Mouse (Mus musculus): ENCODE data around the gene Dock1. TPM values are rescaled to one million over a fixed set of nuclear protein-coding genes. Genes with fewer than 3 reads are reported as not detected.

The Dock1 gene
- polyA plus RNA-seq, 1 experiment from 2014 or later = 14.0 TPM

DNA sequence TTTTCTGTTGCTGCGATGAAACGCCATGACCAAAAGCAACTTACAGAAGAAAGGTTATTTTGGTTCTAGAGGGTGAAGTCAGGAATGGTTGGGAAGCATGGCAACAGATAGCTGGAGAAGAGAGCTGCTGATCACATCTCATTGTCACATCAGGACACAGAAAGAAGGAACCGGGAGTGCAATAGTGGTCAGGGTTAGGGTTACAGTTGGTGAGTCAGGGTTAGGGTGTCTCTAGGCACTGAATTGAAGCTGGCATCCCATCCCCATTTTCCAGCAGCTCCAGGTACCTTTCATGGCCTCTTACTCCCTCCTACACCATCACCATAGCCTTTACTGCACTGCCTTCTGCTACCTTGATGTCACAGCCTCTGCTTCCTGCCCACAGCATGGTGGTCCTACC lies 523.7 kb downstream of the Dock1 start:
- DNase-seq (ENCODE audit: low spot score) (no peak), ATAC-seq (no peak)
- TF ChIP-seq CTCF (IDR thresholded peaks at IDR 0.05) (no peak), EP300 (IDR thresholded peaks at IDR 0.05) (no peak)
- Histone ChIP-seq H3K4me2 (replicated peaks; ENCODE audit: low read depth, low read length) (no peak overlapping the region), H3K36me3 (ENCODE audit: insufficient read depth, low read length) (no peaks in the 10 kb centered on the region), H3K4me1 (ENCODE audit: insufficient read depth, low read depth, low read length) (no peaks in the 10 kb centered on the region), H3K27me3 (replicated peaks; ENCODE audit: insufficient read depth, low read length) (no peaks in the 10 kb centered on the region), H3K4me3 (ENCODE audit: low read depth, low read length) (no peak overlapping the region), H3K27ac (ENCODE audit: low read length) (no peak overlapping the region), H3K9ac (replicated peaks; ENCODE audit: low read depth) (no peak overlapping the region), H3K9me3 (ENCODE audit: low read length) (no peaks in the 10 kb centered on the region)
- 82% methylated on average over 3 of the region's 3 CpGs for WGBS

DNA sequence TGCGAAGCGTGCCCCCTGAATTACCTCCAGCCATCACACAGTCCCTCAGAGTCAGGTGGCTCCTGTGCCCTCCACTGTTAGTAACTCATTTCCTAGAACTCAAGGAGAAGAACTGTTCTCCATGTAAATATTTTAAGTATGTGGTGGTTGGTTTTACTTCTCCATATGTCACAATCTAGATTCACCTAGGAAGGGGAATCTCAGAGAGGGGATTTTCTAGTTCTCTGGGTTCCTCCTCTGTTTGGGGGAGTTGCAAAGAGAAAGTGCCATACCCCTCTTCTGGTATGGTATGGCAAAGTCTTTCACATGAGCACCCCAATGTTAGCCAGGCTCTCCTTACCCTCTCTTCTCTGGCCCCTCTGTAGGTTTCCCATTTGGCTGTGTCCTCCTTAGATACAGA lies 525.2 kb downstream of the Dock1 start:
- Histone ChIP-seq H3K27me3 (replicated peaks; ENCODE audit: insufficient read depth, low read length) (no peaks in the 10 kb centered on the region), H3K4me3 (ENCODE audit: low read depth, low read length) (no peak overlapping the region), H3K9ac (replicated peaks; ENCODE audit: low read depth) (no peak overlapping the region), H3K4me2 (replicated peaks; ENCODE audit: low read depth, low read length) (no peak overlapping the region), H3K4me1 (ENCODE audit: insufficient read depth, low read depth, low read length) (no peaks in the 10 kb centered on the region), H3K27ac (ENCODE audit: low read length) (no peak overlapping the region), H3K36me3 (ENCODE audit: insufficient read depth, low read length) (no peaks in the 10 kb centered on the region), H3K9me3 (ENCODE audit: low read length) (no peaks in the 10 kb centered on the region)
- DNase-seq (ENCODE audit: low spot score) (no peak), ATAC-seq (no peak)
- no peak for TF ChIP-seq EP300 (IDR thresholded peaks at IDR 0.05)
- TF ChIP-seq CTCF (IDR thresholded peaks at IDR 0.05) = no peak
- 78% methylated on average over 2 of the region's 2 CpGs for WGBS

DNA sequence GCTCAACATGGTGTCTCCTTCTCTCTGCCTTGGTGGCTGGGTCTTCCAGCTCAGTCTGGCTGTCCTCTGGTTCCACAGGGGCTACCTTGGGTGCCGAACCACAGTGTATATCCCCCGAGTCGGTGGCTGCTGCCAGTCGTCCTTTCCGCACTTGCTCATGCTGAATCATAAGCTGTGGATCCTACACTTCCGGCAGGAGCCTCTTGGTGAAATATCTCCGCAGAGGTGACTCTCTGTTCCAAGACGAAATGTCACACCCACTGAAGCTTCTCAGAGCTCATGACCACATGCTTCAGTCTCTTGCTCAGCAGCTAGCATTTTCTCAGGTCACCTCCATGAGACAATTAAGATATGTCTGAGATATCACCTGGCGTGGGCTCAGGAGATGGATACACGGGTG lies 526.4 kb downstream of the Dock1 start:
- Histone ChIP-seq H3K4me3 (ENCODE audit: low read depth, low read length) (no peak overlapping the region), H3K9ac (replicated peaks; ENCODE audit: low read depth) (no peak overlapping the region), H3K4me2 (replicated peaks; ENCODE audit: low read depth, low read length) (no peak overlapping the region), H3K9me3 (ENCODE audit: low read length) (no peaks in the 10 kb centered on the region), H3K27ac (ENCODE audit: low read length) (no peak overlapping the region), H3K27me3 (replicated peaks; ENCODE audit: insufficient read depth, low read length) (no peaks in the 10 kb centered on the region), H3K4me1 (ENCODE audit: insufficient read depth, low read depth, low read length) (no peaks in the 10 kb centered on the region), H3K36me3 (ENCODE audit: insufficient read depth, low read length) (no peaks in the 10 kb centered on the region)
- WGBS = 80% methylated on average over 10 of the region's 10 CpGs
- no peak for DNase-seq (ENCODE audit: low spot score)
- ATAC-seq = no peak
- no peak for TF ChIP-seq EP300 (IDR thresholded peaks at IDR 0.05)
- TF ChIP-seq CTCF (IDR thresholded peaks at IDR 0.05) = no peak

DNA sequence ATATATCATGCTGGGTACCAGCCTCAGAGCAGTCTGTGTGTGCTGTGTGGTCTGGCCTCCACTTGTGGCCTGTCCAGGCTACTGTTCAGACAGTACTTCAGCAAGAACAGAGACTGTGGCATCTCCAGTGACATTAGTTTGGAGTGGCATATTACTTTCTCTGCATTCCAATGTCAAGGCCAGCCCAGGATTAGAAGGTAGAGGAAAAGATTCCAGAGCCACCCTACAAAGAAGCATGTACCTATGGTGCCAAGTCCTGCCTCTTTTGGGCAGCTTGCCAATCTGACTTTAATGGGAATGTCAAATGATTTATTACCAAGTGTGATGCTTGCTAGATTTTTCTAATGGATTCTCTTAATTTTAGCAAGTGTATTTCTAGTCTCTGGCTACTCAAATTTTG lies 533.5 kb downstream of the Dock1 start:
- DNase-seq (ENCODE audit: low spot score) = no peak

DNA sequence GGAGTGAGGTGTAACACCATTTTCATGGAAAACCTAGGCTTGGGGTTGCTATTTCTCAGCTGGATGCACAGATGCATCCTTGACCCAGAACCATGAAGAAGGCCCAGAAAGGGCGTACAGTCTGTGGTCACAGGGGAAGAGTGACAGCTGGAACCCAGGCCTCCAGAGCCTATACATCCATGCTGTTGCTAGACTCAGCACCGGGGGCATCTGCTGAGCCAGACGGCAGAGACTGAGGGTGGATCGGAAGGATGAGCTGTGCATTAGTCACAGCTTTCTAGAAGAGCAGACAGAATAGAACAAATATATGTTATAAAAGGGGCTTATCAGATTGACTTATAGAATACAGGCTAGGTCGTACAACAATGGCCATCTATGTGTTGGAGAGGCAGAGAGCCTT lies 534.7 kb downstream of the Dock1 start:
- no peak overlapping the region for H3K27ac ChIP-seq (ENCODE audit: low read length)
- H3K9me3 ChIP-seq (ENCODE audit: low read length) = no peaks in the 10 kb centered on the region
- DNase-seq (ENCODE audit: low spot score) (no peak), ATAC-seq (no peak)
- 79% methylated on average over 5 of the region's 5 CpGs for WGBS
- H3K36me3 ChIP-seq (ENCODE audit: insufficient read depth, low read length) = no peaks in the 10 kb centered on the region
- no peak overlapping the region for H3K4me3 ChIP-seq (ENCODE audit: low read depth, low read length)
- H3K27me3 ChIP-seq (replicated peaks; ENCODE audit: insufficient read depth, low read length) = no peaks in the 10 kb centered on the region
- no peak overlapping the region for H3K9ac ChIP-seq (replicated peaks; ENCODE audit: low read depth)
- no peak overlapping the region for H3K4me2 ChIP-seq (replicated peaks; ENCODE audit: low read depth, low read length)
- no peak for TF ChIP-seq EP300 (IDR thresholded peaks at IDR 0.05)
- TF ChIP-seq CTCF (IDR thresholded peaks at IDR 0.05) = no peak
- no peaks in the 10 kb centered on the region for H3K4me1 ChIP-seq (ENCODE audit: insufficient read depth, low read depth, low read length)

More for the DNA sequence above, 533.5 kb downstream of the Dock1 start:
- no peak overlapping the region for H3K27ac ChIP-seq (ENCODE audit: low read length)
- H3K9me3 ChIP-seq (ENCODE audit: low read length) = no peaks in the 10 kb centered on the region
- no peaks in the 10 kb centered on the region for H3K36me3 ChIP-seq (ENCODE audit: insufficient read depth, low read length)
- H3K4me3 ChIP-seq (ENCODE audit: low read depth, low read length) = no peak overlapping the region
- H3K9ac ChIP-seq (replicated peaks; ENCODE audit: low read depth) = no peak overlapping the region
- no peak for ATAC-seq
- no peak overlapping the region for H3K4me2 ChIP-seq (replicated peaks; ENCODE audit: low read depth, low read length)
- H3K27me3 ChIP-seq (replicated peaks; ENCODE audit: insufficient read depth, low read length) = no peaks in the 10 kb centered on the region
- H3K4me1 ChIP-seq (ENCODE audit: insufficient read depth, low read depth, low read length) = no peaks in the 10 kb centered on the region
- TF ChIP-seq CTCF (IDR thresholded peaks at IDR 0.05) = no peak
- no peak for TF ChIP-seq EP300 (IDR thresholded peaks at IDR 0.05)

DNA sequence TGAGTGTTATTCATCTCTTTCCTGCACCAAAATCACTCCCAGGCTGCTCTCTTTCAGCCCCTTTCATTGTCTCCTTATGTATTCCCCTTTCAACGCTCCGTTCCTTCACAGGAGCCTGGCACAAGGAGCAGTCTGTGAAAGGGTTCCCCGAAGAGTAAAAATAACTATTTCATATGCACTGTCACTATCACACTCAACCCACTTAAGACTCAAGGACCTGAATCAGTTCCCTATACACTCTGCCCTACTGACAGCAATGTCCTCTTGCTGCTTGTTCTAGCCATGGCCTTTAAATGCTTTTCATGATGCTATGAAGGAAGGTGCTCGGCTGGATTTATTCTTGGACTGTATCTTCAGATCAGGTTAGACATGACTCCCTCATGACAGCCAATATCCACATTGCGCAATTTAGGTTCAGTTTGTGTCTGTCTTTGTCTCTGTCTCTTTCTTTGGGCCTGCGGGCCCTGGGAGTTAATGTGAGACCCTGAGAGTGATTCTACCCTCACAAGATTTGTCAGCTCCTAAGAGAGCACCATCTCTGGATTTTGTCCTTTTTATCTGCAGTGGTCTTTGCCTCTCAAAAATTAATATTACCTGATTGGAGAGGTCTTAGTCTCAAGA lies 538.6 kb downstream of the Dock1 start:
- no peaks in the 10 kb centered on the region for H3K4me1 ChIP-seq (ENCODE audit: insufficient read depth, low read depth, low read length)
- no peak overlapping the region for H3K27ac ChIP-seq (ENCODE audit: low read length)
- no peaks in the 10 kb centered on the region for H3K9me3 ChIP-seq (ENCODE audit: low read length)
- no peaks in the 10 kb centered on the region for H3K27me3 ChIP-seq (replicated peaks; ENCODE audit: insufficient read depth, low read length)
- ATAC-seq (no peak), DNase-seq (ENCODE audit: low spot score) (no peak)
- 88% methylated on average over 6 of the region's 6 CpGs for WGBS
- no peaks in the 10 kb centered on the region for H3K36me3 ChIP-seq (ENCODE audit: insufficient read depth, low read length)
- TF ChIP-seq EP300 (IDR thresholded peaks at IDR 0.05) (no peak), CTCF (IDR thresholded peaks at IDR 0.05) (no peak)
- no peak overlapping the region for H3K4me2 ChIP-seq (replicated peaks; ENCODE audit: low read depth, low read length)
- no peak overlapping the region for H3K9ac ChIP-seq (replicated peaks; ENCODE audit: low read depth)
- H3K4me3 ChIP-seq (ENCODE audit: low read depth, low read length) = no peak overlapping the region

DNA sequence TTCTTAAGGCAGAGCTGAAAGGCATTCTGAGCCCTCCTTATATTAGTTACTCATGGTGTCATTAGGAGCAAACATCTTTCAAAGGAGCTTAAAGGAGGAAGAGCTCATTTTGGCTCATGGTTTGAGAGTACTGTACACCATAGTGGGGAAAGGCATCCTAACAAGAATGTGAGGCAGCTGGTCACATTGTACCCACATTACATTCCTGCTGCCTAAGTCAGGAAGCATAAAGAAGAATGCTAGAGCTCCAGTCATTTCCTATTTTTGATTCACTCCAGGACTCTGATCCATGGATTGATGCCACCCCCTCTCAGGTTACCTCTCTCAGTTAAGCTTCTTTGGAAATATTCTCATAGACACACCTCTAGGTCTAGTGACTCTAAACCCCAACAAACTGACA lies 539.8 kb downstream of the Dock1 start:
- Histone ChIP-seq H3K27ac (ENCODE audit: low read length) (no peak overlapping the region), H3K9ac (replicated peaks; ENCODE audit: low read depth) (no peak overlapping the region), H3K4me1 (ENCODE audit: insufficient read depth, low read depth, low read length) (no peaks in the 10 kb centered on the region), H3K9me3 (ENCODE audit: low read length) (no peaks in the 10 kb centered on the region), H3K4me3 (ENCODE audit: low read depth, low read length) (no peak overlapping the region), H3K4me2 (replicated peaks; ENCODE audit: low read depth, low read length) (no peak overlapping the region), H3K27me3 (replicated peaks; ENCODE audit: insufficient read depth, low read length) (no peaks in the 10 kb centered on the region), H3K36me3 (ENCODE audit: insufficient read depth, low read length) (no peaks in the 10 kb centered on the region)
- TF ChIP-seq EP300 (IDR thresholded peaks at IDR 0.05) (no peak), CTCF (IDR thresholded peaks at IDR 0.05) (no peak)
- ATAC-seq (no peak), DNase-seq (ENCODE audit: low spot score) (no peak)

Measured in lung, postnatal 0 days (tissue).